Mouse (Mus musculus): ENCODE data around the gene Gna14.

DNA sequence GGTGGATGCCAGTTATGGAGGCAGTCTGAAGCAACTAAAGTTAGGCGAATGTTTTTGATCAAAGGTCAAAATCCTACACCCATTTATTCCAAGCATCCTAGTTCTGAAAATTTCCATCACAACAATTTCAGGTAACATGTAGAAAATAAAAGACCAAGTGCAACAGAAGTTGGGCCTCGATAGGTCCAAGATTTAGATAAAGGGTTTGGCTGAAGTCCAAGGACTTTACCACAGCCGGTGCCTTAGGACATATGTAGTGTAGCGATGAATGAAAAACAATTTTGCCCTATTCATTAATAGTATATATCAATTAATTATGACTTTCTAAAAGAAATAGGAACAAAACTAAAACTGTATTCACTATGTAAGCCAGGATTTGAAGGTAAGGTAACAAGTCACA lies 187.6 kb downstream of the Gna14 start:
- TF ChIP-seq CTCF (IDR thresholded peaks at IDR 0.05; ENCODE audit: control insufficient read depth, insufficient read depth, insufficient read length) (no peak), USF1 (IDR thresholded peaks at IDR 0.05; ENCODE audit: low read depth) (no peak), MAX (IDR thresholded peaks at IDR 0.05) (no peak)

All from C2C12 (cell line).